Mouse (Mus musculus): ENCODE results near the gene Mrtfb.

DNA sequence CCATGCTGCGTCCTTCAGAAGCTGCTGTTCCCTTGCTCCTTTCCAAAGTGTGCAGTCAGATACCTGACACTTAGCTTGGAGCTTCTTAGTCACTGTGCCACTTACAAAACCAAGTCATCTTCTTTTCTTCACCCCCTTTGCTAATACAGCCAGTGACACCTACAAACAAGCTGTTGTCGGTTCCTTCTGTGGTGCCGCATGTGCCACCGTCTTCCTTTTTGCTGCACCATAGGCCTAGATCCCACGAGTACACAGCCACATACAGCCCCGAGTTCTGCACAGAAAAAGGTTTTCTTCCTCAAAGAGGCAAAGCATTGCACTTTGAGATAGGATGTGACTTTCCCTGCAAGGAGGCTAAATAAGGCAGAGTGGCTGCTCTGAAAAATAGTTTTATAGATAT, 83.2 kb downstream of the Mrtfb start:
- TF ChIP-seq POLR2A (IDR thresholded peaks at IDR 0.05; ENCODE audit: borderline replicate concordance, control insufficient read depth, low read depth, low read length) (no peak), CTCF (IDR thresholded peaks at IDR 0.05; ENCODE audit: control insufficient read depth, insufficient read depth, low read length) (no peak)

Measured in bone marrow, adult 2 months (tissue).